ENCODE assay signal across 11 mouse cellular contexts in genomic region chr11:74557456-74558230, GRCm38 (mm10). TPM values are rescaled to one million over a fixed set of nuclear protein-coding genes. Genes with fewer than 3 reads are reported as not detected.
A peak's percentile ranks its signal among the peaks of the same experiment; 100 is the strongest.
DNase-seq lines count a peak whose midpoint lies in the region; ATAC-seq and TF ChIP-seq lines count a peak whose summit lies in the region.
"Had no signal": no experiment of that assay in that cellular context is flagged by ENCODE, and none has a peak within 500 bp of the region (broad histone marks: within the 10 kb centered on the region; RNA-seq: fewer than 3 reads in every experiment).

No protein-coding gene starts in this region.

- no peak for TF ChIP-seq CTCF in lung, adult 2 months (IDR thresholded peaks at IDR 0.05; ENCODE audit: insufficient read depth, low read length)

- H3K27ac ChIP-seq in heart, embryonic 10.5 days = peak overlapping the region; percentile 38; the same call in 1 of the 2 replicates
- H3K27ac ChIP-seq in heart, embryonic 11.5 days (ENCODE audit: low read depth, low read length) = no peak overlapping the region
- H3K27ac ChIP-seq in lung, embryonic 15.5 days = peak overlapping the region; percentile 24; the same call in 1 of the 2 replicates
- no peak overlapping the region for H3K27ac ChIP-seq in forebrain, embryonic 10.5 days
- H3K27ac ChIP-seq: forebrain, embryonic 13.5 days; intestine, embryonic 15.5 days; limb, embryonic 15.5 days had no signal

- WGBS in heart, embryonic 10.5 days = 52% methylated on average over 11 of the region's 11 CpGs
- WGBS in heart, embryonic 11.5 days (ENCODE audit: insufficient replicate concordance) = 43% methylated on average over 11 of the region's 11 CpGs
- 41% methylated on average over 11 of the region's 11 CpGs for WGBS in lung, embryonic 15.5 days
- 56% methylated on average over 11 of the region's 11 CpGs for WGBS in lung, adult 2 months
- WGBS in forebrain, embryonic 10.5 days = 64% methylated on average over 11 of the region's 11 CpGs

- H3K4me1 ChIP-seq in heart, embryonic 10.5 days = peaks cover 22% of the 10 kb centered on the region
- H3K4me1 ChIP-seq in heart, embryonic 11.5 days (ENCODE audit: control insufficient read depth, insufficient read depth, low read length) = peaks cover 19% of the 10 kb centered on the region
- H3K4me1 ChIP-seq in lung, embryonic 15.5 days = peaks cover 24% of the 10 kb centered on the region
- peaks cover 9% of the 10 kb centered on the region for H3K4me1 ChIP-seq in lung, adult 2 months (ENCODE audit: control insufficient read depth, insufficient read depth, low read length)
- H3K4me1 ChIP-seq in forebrain, embryonic 10.5 days = peaks cover 40% of the 10 kb centered on the region

- H3K36me3 ChIP-seq in heart, embryonic 10.5 days = no peaks in the 10 kb centered on the region
- H3K36me3 ChIP-seq in heart, embryonic 11.5 days (ENCODE audit: control insufficient read depth, insufficient read depth, low read length) = no peaks in the 10 kb centered on the region
- no peaks in the 10 kb centered on the region for H3K36me3 ChIP-seq in lung, embryonic 15.5 days
- H3K36me3 ChIP-seq in forebrain, embryonic 10.5 days (replicated peaks) = no peaks in the 10 kb centered on the region
- H3K36me3 ChIP-seq: intestine, embryonic 15.5 days; limb, embryonic 15.5 days had no signal

- DNase-seq in heart, embryonic 10.5 days (ENCODE audit: low spot score) = no peak
- DNase-seq in lung, adult 2 months = no peak
- DNase-seq in adrenal gland, postnatal 25 days = peak; percentile 22
- peak; percentile 13 for DNase-seq in lung, postnatal 14 days
- DNase-seq in forebrain, embryonic 10.5 days (ENCODE audit: extremely low spot score, low spot score) = no peak
- DNase-seq in thymus, postnatal 14 days = no peak

- no peak overlapping the region for H3K4me3 ChIP-seq in heart, embryonic 10.5 days
- no peak overlapping the region for H3K4me3 ChIP-seq in heart, embryonic 11.5 days (ENCODE audit: low read depth, low read length)
- no peak overlapping the region for H3K4me3 ChIP-seq in lung, embryonic 15.5 days
- H3K4me3 ChIP-seq in lung, adult 2 months (replicated peaks; ENCODE audit: extremely low read depth, low read depth, low read length) = no peak overlapping the region
- no peak overlapping the region for H3K4me3 ChIP-seq in forebrain, embryonic 10.5 days
- H3K4me3 ChIP-seq: forebrain, embryonic 13.5 days; intestine, embryonic 15.5 days; limb, embryonic 15.5 days had no signal

- H3K9ac ChIP-seq in heart, embryonic 11.5 days (ENCODE audit: low read depth, low read length) = no peak overlapping the region
- H3K9ac ChIP-seq in lung, embryonic 15.5 days = no peak overlapping the region
- H3K9ac ChIP-seq: forebrain, embryonic 13.5 days; intestine, embryonic 15.5 days; limb, embryonic 15.5 days had no signal

- no peak for ATAC-seq in heart, embryonic 11.5 days (replicated peaks; ENCODE audit: insufficient number of reproducible peaks, low FRiP score, low TSS enrichment)
- no peak for ATAC-seq in lung, embryonic 15.5 days (ENCODE audit: borderline replicate concordance, extremely low read depth, low FRiP score, low TSS enrichment)
- ATAC-seq: forebrain, embryonic 13.5 days; intestine, embryonic 15.5 days had no signal

- no peak overlapping the region for H3K4me2 ChIP-seq in heart, embryonic 11.5 days
- H3K4me2 ChIP-seq in lung, embryonic 15.5 days = no peak overlapping the region
- H3K4me2 ChIP-seq: forebrain, embryonic 13.5 days; intestine, embryonic 15.5 days; limb, embryonic 15.5 days had no signal

- TF ChIP-seq POLR2A in lung, adult 2 months (IDR thresholded peaks at IDR 0.05; ENCODE audit: borderline replicate concordance, extremely low read depth, low read depth, low read length) = no peak

- no peaks in the 10 kb centered on the region for H3K9me3 ChIP-seq in heart, embryonic 10.5 days
- no peaks in the 10 kb centered on the region for H3K9me3 ChIP-seq in heart, embryonic 11.5 days (replicated peaks; ENCODE audit: control insufficient read depth, low read length)
- no peaks in the 10 kb centered on the region for H3K9me3 ChIP-seq in lung, embryonic 15.5 days
- H3K9me3 ChIP-seq in forebrain, embryonic 10.5 days = no peaks in the 10 kb centered on the region
- H3K9me3 ChIP-seq: forebrain, embryonic 13.5 days; intestine, embryonic 15.5 days; limb, embryonic 15.5 days had no signal

- peaks cover under 1% of the 10 kb centered on the region; the same call in 1 of the 2 replicates for H3K27me3 ChIP-seq in heart, embryonic 10.5 days (ENCODE audit: insufficient read depth, poor library complexity, severe bottlenecking)
- no peaks in the 10 kb centered on the region for H3K27me3 ChIP-seq in heart, embryonic 11.5 days (ENCODE audit: control insufficient read depth, insufficient read depth, low read length)
- H3K27me3 ChIP-seq in lung, embryonic 15.5 days = no peaks in the 10 kb centered on the region
- no peaks in the 10 kb centered on the region; the same call in 1 of the 2 replicates for H3K27me3 ChIP-seq in forebrain, embryonic 10.5 days (ENCODE audit: poor library complexity, severe bottlenecking)
- H3K27me3 ChIP-seq: forebrain, embryonic 13.5 days; intestine, embryonic 15.5 days; limb, embryonic 15.5 days had no signal

RNA-seq across cellular contexts. Expression of gene Rap1gap2, which starts 53.1 kb away (rescaled TPM):
- polyA plus RNA-seq in heart, embryonic 10.5 days (2016; fragmentation: Nextera tagmentation; extraction: Ambion mirVana) = 5.2 and 7.0 TPM in 2 replicates
- 6.6 TPM in 2 replicates for polyA plus RNA-seq in heart, embryonic 11.5 days (2014; fragmentation: Nextera tagmentation; extraction: Ambion mirVana)
- polyA plus RNA-seq in lung, embryonic 15.5 days (2015; fragmentation: Nextera tagmentation; extraction: Ambion mirVana) = 2.1 and 2.4 TPM in 2 replicates
- polyA plus RNA-seq in lung, adult 2 months (2012; rRNA removed) = 7.0 and 8.9 TPM in 2 replicates
- total RNA-seq in adrenal gland, postnatal 25 days (2021) = 5.9 and 11.5 TPM in 2 replicates
- polyA plus RNA-seq in forebrain, embryonic 10.5 days (2016; fragmentation: Nextera tagmentation; extraction: Ambion mirVana) = 0.66 and 0.75 TPM in 2 replicates

Comparison
In these comparisons a context has a peak if more than half of its experiments do, and no peak if none do; other contexts are left out.
1. DNase-seq: peak in adrenal gland, postnatal 25 days (single experiment) and lung, postnatal 14 days (single experiment); none in heart, embryonic 10.5 days (single experiment), lung, adult 2 months (single experiment), forebrain, embryonic 10.5 days (single experiment) and thymus, postnatal 14 days (single experiment).
2. H3K27ac ChIP-seq: peak in heart, embryonic 10.5 days (single experiment) and lung, embryonic 15.5 days (single experiment); none in heart, embryonic 11.5 days (single experiment) and forebrain, embryonic 10.5 days (single experiment).